Mouse (Mus musculus) liver, adult 2 months (tissue): Measurements from ENCODE around the gene Trabd2b.

Experiments used
- CTCF ChIP-seq: fragments of 200-500 bp; IDR thresholded peaks from 2 replicates; pipeline ENCODE4 v1.5.1; 2011; ENCODE audit warnings: low read depth, low read length, control low read depth
- POLR2A ChIP-seq: fragments of 200-500 bp; IDR thresholded peaks from 2 replicates; pipeline ENCODE4 v1.6.1; 2011; ENCODE audit warnings: low read length, control low read depth; ENCODE audit not compliant: insufficient read depth; ENCODE audit errors: extremely low read depth

- TF ChIP-seq CTCF (no peak), POLR2A (no peak)
Observed at GRCm38 (mm10) chr4:114370935-114371715, 35.4 kb upstream of the Trabd2b start.
